Mouse (Mus musculus) embryonic facial prominence, embryonic 11.5 days (tissue): Measurements from ENCODE around the gene Tmem63c. TPM values are rescaled to one million over a fixed set of nuclear protein-coding genes. Genes with fewer than 3 reads are reported as not detected.

Source experiments
- ATAC-seq: fragments of 200-750 bp; cut with Nextera tagmentation; replicated peaks from 2 replicates; pipeline ENCODE4 v1.8.0; 2017; ENCODE audit warnings: low read depth; ENCODE audit not compliant: insufficient number of reproducible peaks, low FRiP score, low TSS enrichment
- DNase-seq: peaks from one replicate; pipeline ENCODE4 v3.0.0-alpha.2; 2015; ENCODE audit warnings: low spot score
- H3K27ac ChIP-seq: fragments of 300-500 bp; sonication (generic); replicated peaks from 2 replicates; pipeline ENCODE4 v1.5.1; 2014; ENCODE audit warnings: mild to moderate bottlenecking, low read depth, low read length, control low read depth
- H3K27me3 ChIP-seq: fragments of 300-500 bp; sonication (generic); 2 replicates; pipeline ENCODE4 v1.6.1; 2014; ENCODE audit warnings: mild to moderate bottlenecking, low read length, moderate library complexity, mixed read lengths; ENCODE audit not compliant: control insufficient read depth, insufficient read depth
- H3K36me3 ChIP-seq: fragments of 300-500 bp; sonication (generic); replicated peaks from 2 replicates; pipeline ENCODE4 v1.6.1; 2014; ENCODE audit warnings: low read depth, mild to moderate bottlenecking, low read length, moderate library complexity, mixed read lengths; ENCODE audit not compliant: control insufficient read depth, insufficient read depth
- H3K4me1 ChIP-seq: fragments of 300-500 bp; sonication (generic); 2 replicates; pipeline ENCODE4 v1.6.1; 2014; ENCODE audit warnings: low read length, mixed read lengths; ENCODE audit not compliant: control insufficient read depth, insufficient read depth
- H3K4me2 ChIP-seq: fragments of 300-500 bp; sonication (generic); 2 replicates; pipeline ENCODE4 v1.6.1; 2014; ENCODE audit warnings: low read depth, mild to moderate bottlenecking, control low read depth, low read length, moderate library complexity
- H3K4me3 ChIP-seq: fragments of 300-500 bp; sonication (generic); 2 replicates; pipeline ENCODE4 v1.5.1; 2014; ENCODE audit warnings: low read depth, low read length, control low read depth
- H3K9ac ChIP-seq: fragments of 300-500 bp; sonication (generic); replicated peaks from 2 replicates; pipeline ENCODE4 v1.6.1; 2014; ENCODE audit warnings: mild to moderate bottlenecking, control low read depth, low read length
- H3K9me3 ChIP-seq: fragments of 300-500 bp; sonication (generic); replicated peaks from 2 replicates; pipeline ENCODE4 v1.6.1; 2016; ENCODE audit warnings: mild to moderate bottlenecking, low read length, inconsistent platforms, mixed read lengths; ENCODE audit not compliant: control insufficient read depth
- WGBS: fragments of 180-500 bp; shearing (Covaris S2); extraction: QIAGEN DNeasy Blood & Tissue Kit; methylation state at CpG from one replicate; pipeline ENCODE4 v1.1.7; 2014; 5-methylcytosine and 5-hydroxymethylcytosine counted together
- polyA plus RNA-seq: library from polyadenylated mRNA; unstranded; fragments of >200 nt; fragmentation: Nextera tagmentation; extraction: Ambion mirVana; gene quantifications from 2 replicates; pipeline ENCODE4 v1.2.1, GENCODE M21; 2014

Tmem63c gene
- polyA plus RNA-seq, 1 experiment from 2014 or later: 0.14 TPM

DNA sequence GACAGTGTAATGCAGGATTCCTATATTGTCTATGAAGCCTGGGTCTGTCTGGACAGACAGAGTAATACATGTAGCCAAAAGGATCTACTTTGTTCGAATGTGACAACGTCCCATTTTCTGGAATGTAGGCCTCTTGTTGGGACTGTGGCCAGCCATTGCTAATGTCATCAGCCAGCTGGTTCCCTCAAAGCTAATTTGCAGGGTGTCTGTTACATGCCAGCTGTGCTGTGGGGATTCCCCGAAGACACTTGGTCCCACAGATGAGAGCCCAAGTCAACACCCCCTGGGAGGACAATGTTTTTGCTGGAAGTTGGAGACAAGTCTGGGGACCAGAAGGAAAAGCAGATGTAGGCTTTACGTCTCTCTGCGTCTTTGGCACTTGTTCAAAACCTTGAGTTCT is 45.3 kb downstream of the Tmem63c start:
- no peak overlapping the region for H3K4me2 ChIP-seq
- H3K9ac ChIP-seq: no peak overlapping the region
- no peak overlapping the region for H3K4me3 ChIP-seq
- no peak overlapping the region for H3K27ac ChIP-seq
- WGBS: 86% methylated on average over 5 of the region's 5 CpGs
- ATAC-seq (no peak), DNase-seq (no peak)
- H3K36me3 ChIP-seq: no peaks in the 10 kb centered on the region
- no peaks in the 10 kb centered on the region for H3K27me3 ChIP-seq
- no peaks in the 10 kb centered on the region for H3K9me3 ChIP-seq
- H3K4me1 ChIP-seq: no peaks in the 10 kb centered on the region

GRCm38 (mm10) chr12:87070520-87070919 is 49.4 kb downstream of the Tmem63c start:
- Histone ChIP-seq H3K4me2 (no peak overlapping the region), H3K4me3 (no peak overlapping the region), H3K27ac (no peak overlapping the region), H3K9me3 (no peaks in the 10 kb centered on the region), H3K36me3 (no peaks in the 10 kb centered on the region), H3K4me1 (no peaks in the 10 kb centered on the region), H3K9ac (no peak overlapping the region), H3K27me3 (no peaks in the 10 kb centered on the region)
- DNase-seq (no peak), ATAC-seq (no peak)
- WGBS: 76% methylated on average over 5 of the region's 5 CpGs

DNA sequence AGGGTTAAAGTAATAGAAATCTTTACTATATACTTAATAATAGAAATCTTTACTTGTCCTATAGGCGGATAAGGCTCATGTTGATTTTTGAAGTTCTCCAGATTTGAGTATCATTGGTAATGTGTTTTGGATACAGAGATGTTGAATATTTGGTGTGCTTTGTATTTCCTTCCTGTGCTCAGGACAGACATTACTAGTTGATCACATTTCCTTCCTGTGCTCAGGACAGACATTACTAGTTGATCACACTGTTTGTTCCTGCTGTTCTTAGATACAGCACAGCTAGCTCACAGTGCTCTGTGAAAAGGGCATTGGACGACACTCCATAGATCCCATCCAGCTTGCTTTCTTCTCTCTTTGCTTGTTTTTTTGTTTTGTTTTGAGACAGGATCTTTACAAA is 55.5 kb downstream of the Tmem63c start:
- WGBS: 88% methylated on average over 2 of the region's 2 CpGs
- ATAC-seq (no peak), DNase-seq (no peak)
- H3K4me3 ChIP-seq: no peak overlapping the region
- no peak overlapping the region for H3K4me2 ChIP-seq
- no peaks in the 10 kb centered on the region for H3K36me3 ChIP-seq
- H3K9me3 ChIP-seq: no peaks in the 10 kb centered on the region
- no peak overlapping the region for H3K9ac ChIP-seq
- no peaks in the 10 kb centered on the region for H3K4me1 ChIP-seq
- H3K27me3 ChIP-seq: no peaks in the 10 kb centered on the region
- no peak overlapping the region for H3K27ac ChIP-seq

DNA sequence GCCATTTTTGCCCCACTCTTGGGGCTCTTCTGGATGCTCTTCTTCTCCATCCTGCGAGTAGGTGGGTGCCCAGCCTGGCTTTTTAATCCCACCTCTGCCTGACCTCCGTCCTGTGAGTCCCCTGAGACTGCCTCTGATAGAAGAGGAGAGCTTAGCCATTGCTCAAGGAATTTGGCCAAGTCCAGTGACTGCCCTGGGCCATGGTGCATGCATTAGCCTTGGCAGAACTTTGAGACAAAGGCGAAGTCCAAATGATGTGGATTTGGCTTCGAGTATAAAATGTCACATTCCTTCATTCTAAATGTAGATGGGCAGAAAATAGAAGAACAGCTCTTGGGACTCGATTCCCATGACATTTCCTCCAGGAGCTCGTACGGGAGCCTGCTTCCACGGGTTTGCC is 61.7 kb downstream of the Tmem63c start:
- ATAC-seq (no peak), DNase-seq (no peak)
- H3K4me2 ChIP-seq: no peak overlapping the region
- H3K36me3 ChIP-seq: no peaks in the 10 kb centered on the region
- no peak overlapping the region for H3K4me3 ChIP-seq
- 81% methylated on average over 8 of the region's 8 CpGs for WGBS
- no peaks in the 10 kb centered on the region for H3K9me3 ChIP-seq
- no peak overlapping the region for H3K9ac ChIP-seq
- no peaks in the 10 kb centered on the region for H3K4me1 ChIP-seq
- no peaks in the 10 kb centered on the region for H3K27me3 ChIP-seq
- H3K27ac ChIP-seq: no peak overlapping the region

DNA sequence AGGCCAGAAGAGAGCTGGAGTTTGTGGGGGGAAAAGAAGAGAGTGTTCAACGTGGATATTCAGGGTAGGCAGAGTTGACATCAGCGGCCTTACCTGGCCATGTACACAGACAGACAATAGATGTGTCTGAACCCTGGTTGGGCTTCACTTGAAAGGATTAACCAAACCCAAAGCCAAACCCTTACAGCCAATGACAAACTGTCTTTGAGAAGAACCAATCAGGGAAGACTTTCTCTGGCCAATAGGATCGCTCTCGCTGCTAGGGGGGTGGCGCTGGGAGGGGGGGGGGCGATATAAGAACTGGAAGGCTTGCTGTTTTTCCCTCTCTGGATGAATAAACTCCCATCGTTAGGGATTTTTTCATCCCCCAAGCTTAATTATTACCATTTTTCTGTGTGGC is 66.1 kb downstream of the Tmem63c start:
- Histone ChIP-seq H3K27me3 (no peaks in the 10 kb centered on the region), H3K4me2 (no peak overlapping the region), H3K27ac (no peak overlapping the region), H3K9ac (no peak overlapping the region), H3K4me1 (no peaks in the 10 kb centered on the region), H3K9me3 (no peaks in the 10 kb centered on the region), H3K4me3 (no peak overlapping the region), H3K36me3 (no peaks in the 10 kb centered on the region)
- no peak for ATAC-seq
- WGBS: 69% methylated on average over 7 of the region's 7 CpGs
- DNase-seq: no peak

GRCm38 (mm10) chr12:87088331-87088730 is 67.2 kb downstream of the Tmem63c start:
- H3K9me3 ChIP-seq: no peaks in the 10 kb centered on the region
- no peak for DNase-seq

DNA sequence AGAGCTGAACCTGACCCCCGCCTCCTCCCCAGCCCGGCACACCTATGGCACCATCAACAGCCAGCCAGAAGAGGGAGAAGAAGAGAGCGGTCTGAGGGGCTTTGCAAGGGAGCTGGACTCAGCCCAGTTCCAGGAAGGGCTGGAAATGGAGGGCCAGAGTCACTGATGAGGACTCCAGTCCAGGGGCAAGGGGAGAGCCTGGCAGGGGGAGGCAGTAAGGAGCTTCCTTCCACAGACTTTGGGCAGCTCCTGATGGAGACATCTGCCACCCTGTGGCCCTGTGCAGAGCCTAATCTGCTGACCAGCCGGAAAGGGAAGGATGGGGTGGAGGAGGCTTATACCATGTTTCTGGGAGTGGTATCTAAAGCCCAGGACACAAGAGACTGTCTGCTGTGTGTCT is 68.1 kb downstream of the Tmem63c start:
- DNase-seq (no peak), ATAC-seq (no peak)
- Histone ChIP-seq H3K9ac (no peak overlapping the region), H3K9me3 (no peaks in the 10 kb centered on the region), H3K27ac (no peak overlapping the region), H3K36me3 (no peaks in the 10 kb centered on the region), H3K4me2 (no peak overlapping the region), H3K27me3 (no peaks in the 10 kb centered on the region), H3K4me1 (no peaks in the 10 kb centered on the region), H3K4me3 (no peak overlapping the region)
- WGBS: 79% methylated on average over 4 of the region's 4 CpGs

More at GRCm38 (mm10) chr12:87088331-87088730, 67.2 kb downstream of the Tmem63c start:
- Histone ChIP-seq H3K4me2 (no peak overlapping the region), H3K27me3 (no peaks in the 10 kb centered on the region), H3K4me1 (no peaks in the 10 kb centered on the region), H3K4me3 (no peak overlapping the region), H3K36me3 (no peaks in the 10 kb centered on the region), H3K9ac (no peak overlapping the region), H3K27ac (no peak overlapping the region)
- 45% methylated on average over 4 of the region's 4 CpGs for WGBS
- no peak for ATAC-seq

DNA sequence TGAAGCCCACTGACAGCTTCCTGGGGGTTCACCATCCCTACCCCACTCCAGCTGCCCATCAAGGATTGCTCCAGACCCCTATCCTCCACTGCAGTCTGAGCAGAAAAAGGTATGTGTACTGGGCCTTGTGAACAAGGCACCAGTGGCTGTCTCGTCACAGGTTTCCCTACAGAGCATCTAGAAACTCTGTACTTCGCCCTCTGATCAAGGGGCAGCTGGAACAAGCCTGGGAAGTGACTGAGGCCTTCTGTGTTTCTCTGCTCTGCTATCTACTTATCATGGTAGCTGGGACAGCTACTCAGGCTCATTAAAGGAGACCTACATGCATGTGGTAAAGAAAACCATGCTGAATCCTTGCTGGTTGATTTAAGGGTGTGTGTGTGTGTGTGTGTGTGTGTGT is 68.6 kb downstream of the Tmem63c start:
- no peaks in the 10 kb centered on the region for H3K27me3 ChIP-seq
- no peaks in the 10 kb centered on the region for H3K9me3 ChIP-seq
- no peak for ATAC-seq
- WGBS: 78% methylated on average over 2 of the region's 2 CpGs
- H3K4me1 ChIP-seq: no peaks in the 10 kb centered on the region
- DNase-seq: no peak
- no peak overlapping the region for H3K27ac ChIP-seq
- H3K4me3 ChIP-seq: no peak overlapping the region
- no peaks in the 10 kb centered on the region for H3K36me3 ChIP-seq
- H3K9ac ChIP-seq: no peak overlapping the region
- no peak overlapping the region for H3K4me2 ChIP-seq
